Comparison of ENCODE assay signal across 33 mouse cellular contexts in the genomic region with DNA sequence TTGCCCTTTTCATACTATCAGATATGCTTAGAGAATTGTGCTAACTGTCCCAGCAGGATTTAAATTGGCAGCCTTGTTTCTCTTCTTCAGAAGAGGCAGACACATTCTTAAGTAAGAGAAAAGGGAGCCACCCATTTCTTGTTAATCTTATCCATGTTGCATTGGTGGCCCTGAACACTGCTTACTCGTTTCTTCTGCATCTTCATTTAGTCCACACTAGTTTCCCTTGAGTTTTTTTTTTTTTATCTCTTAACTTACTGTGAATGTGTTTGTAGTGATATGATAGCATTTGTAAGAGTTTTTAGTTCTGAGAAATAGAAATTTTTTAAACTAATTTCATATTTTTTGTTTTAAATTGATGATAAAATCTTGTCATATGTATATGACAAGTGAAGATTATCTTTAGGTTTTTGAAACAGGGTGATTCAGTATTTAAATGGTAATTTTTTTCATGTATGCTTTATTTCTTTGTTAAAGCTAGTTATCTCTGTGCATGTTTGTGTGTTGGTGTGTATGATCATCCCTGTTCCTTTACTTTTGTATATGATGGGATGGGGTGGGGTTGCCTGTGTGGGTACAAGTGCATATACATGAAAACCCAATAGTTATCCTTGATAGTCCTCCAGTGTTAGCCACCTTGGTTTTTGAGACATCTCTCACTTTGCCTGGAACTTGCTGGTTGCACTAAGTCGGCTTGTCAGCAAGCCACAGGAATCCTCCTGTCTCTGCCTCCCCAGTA. TPM values are rescaled to one million over a fixed set of nuclear protein-coding genes. Genes with fewer than 3 reads are reported as not detected.
"Had no signal": no experiment of that assay in that cellular context is flagged by ENCODE, and none has a peak within 500 bp of the region (broad histone marks: within the 10 kb centered on the region; RNA-seq: fewer than 3 reads in every experiment).

No protein-coding gene starts in this region.

- DNase-seq: kidney, adult 18-20 months; kidney, adult 9 months; kidney, postnatal 14 days; kidney, postnatal 4 days; layer of hippocampus, adult 9-11 months; left cerebral cortex, postnatal 4 days; lung, adult 2 months; lung, postnatal 14 days; lung, postnatal 4 days; thymus, adult 2 months; thymus, postnatal 14 days; thymus, postnatal 4 days had no signal

- H3K9me3 ChIP-seq: intestine, embryonic 15.5 days; limb, embryonic 12.5 days; limb, embryonic 15.5 days; midbrain, embryonic 10.5 days; midbrain, embryonic 13.5 days; neural tube, embryonic 13.5 days had no signal

- H3K27me3 ChIP-seq: intestine, embryonic 15.5 days; limb, embryonic 12.5 days; limb, embryonic 15.5 days; midbrain, embryonic 13.5 days; neural tube, embryonic 13.5 days had no signal

- H3K36me3 ChIP-seq: intestine, embryonic 15.5 days had no signal

- H3K9ac ChIP-seq: intestine, embryonic 15.5 days; limb, embryonic 12.5 days; limb, embryonic 15.5 days; midbrain, embryonic 13.5 days; neural tube, embryonic 13.5 days had no signal

- H3K4me2 ChIP-seq: intestine, embryonic 15.5 days; limb, embryonic 12.5 days; limb, embryonic 15.5 days; midbrain, embryonic 13.5 days; neural tube, embryonic 13.5 days had no signal

- ATAC-seq: intestine, embryonic 15.5 days; midbrain, embryonic 13.5 days; midbrain, embryonic 16.5 days had no signal

- H3K4me3 ChIP-seq: intestine, embryonic 15.5 days; limb, embryonic 12.5 days; limb, embryonic 15.5 days; midbrain, embryonic 10.5 days; midbrain, embryonic 13.5 days; myocyte; neural tube, embryonic 13.5 days had no signal

- H3K27ac ChIP-seq: intestine, embryonic 15.5 days; limb, embryonic 12.5 days; limb, embryonic 15.5 days; midbrain, embryonic 10.5 days; midbrain, embryonic 13.5 days; neural tube, embryonic 13.5 days had no signal

- H3K4me1 ChIP-seq: intestine, embryonic 15.5 days; limb, embryonic 12.5 days; limb, embryonic 15.5 days; midbrain, embryonic 10.5 days; midbrain, embryonic 13.5 days; neural tube, embryonic 13.5 days had no signal

RNA-seq across cellular contexts. Expression of a gene that starts 20.4 kb away (rescaled TPM):
- total RNA-seq: layer of hippocampus, adult 18-20 months; layer of hippocampus, postnatal 25 days; left cerebral cortex, adult 18-20 months; left cerebral cortex, postnatal 10 days; left cerebral cortex, postnatal 4 days; megakaryocyte, adult 5-6 weeks; monocyte, adult 5-6 weeks; neutrophil, adult 5-6 weeks had no signal
- polyA plus RNA-seq: limb, embryonic 15.5 days; lung, adult 2 months; lung, embryonic 16.5 days; midbrain, embryonic 10.5 days; myocyte; spleen, adult 2 months; testis, adult 2 months had no signal

RNA-seq across cellular contexts. Expression of a gene that starts 23.2 kb away (rescaled TPM):
- total RNA-seq: layer of hippocampus, adult 18-20 months; layer of hippocampus, postnatal 25 days; left cerebral cortex, adult 18-20 months; left cerebral cortex, postnatal 10 days; left cerebral cortex, postnatal 4 days; megakaryocyte, adult 5-6 weeks; monocyte, adult 5-6 weeks; neutrophil, adult 5-6 weeks had no signal
- polyA plus RNA-seq: intestine, embryonic 15.5 days; kidney, embryonic 16.5 days; limb, embryonic 12.5 days; limb, embryonic 15.5 days; lung, adult 2 months; lung, embryonic 16.5 days; midbrain, embryonic 10.5 days; midbrain, embryonic 13.5 days; midbrain, embryonic 16.5 days; myocyte; neural tube, embryonic 13.5 days; small intestine, adult 2 months; spleen, adult 2 months; stomach, embryonic 16.5 days; testis, adult 2 months; thymus, adult 2 months had no signal
